Mouse (Mus musculus): Measurements from ENCODE around the gene Itgb7.

GRCm38 (mm10) chr15:102270274-102270960, 38.7 kb upstream of the Itgb7 start, which contains the start of gene Gm9918:
- TF ChIP-seq POLR2A (IDR thresholded peaks at IDR 0.05; ENCODE audit: borderline replicate concordance, extremely low read depth, insufficient read depth, insufficient read length, poor library complexity, severe bottlenecking) (no peak), CTCF (IDR thresholded peaks at IDR 0.05; ENCODE audit: borderline replicate concordance, extremely low read depth, insufficient read depth, insufficient read length) (no peak)
